Mouse (Mus musculus): ENCODE data around the gene Otp. TPM values are rescaled to one million over a fixed set of nuclear protein-coding genes. Genes with fewer than 3 reads are reported as not detected.

The Otp gene
- polyA plus RNA-seq, 1 experiment from 2014 or later = 2.8 TPM

DNA sequence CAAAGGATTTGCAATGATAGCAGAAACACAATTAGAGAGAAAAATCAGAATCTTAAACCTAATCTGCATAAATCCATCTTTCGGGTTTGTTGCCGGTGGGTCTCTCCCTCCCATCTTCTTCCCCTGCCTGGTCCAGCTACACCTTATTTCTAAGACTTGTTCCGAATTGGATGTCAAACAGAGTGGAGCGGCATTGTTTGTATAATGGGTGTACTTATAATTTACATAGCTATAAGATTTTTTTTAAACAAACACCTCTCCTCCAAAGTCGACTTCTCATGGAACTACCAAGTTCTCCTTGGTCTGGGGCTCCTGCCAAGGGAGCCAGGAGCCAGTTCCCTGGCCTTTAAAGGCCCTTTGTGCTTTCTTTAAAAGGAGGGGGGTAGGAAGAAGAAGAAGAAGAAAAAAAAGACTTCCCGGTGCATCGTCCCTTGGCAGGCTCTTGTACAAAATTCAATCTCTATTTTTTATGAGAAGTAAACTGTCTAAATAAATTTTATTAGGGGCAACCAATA is 3.5 kb upstream of the Otp start:
- Histone ChIP-seq H3K36me3 (ENCODE audit: control insufficient read depth, insufficient read depth, low read length) (no peaks in the 10 kb centered on the region), H3K9ac (ENCODE audit: low read length) (no peak overlapping the region), H3K4me1 (ENCODE audit: control insufficient read depth, insufficient read depth, low read length) (no peaks in the 10 kb centered on the region), H3K9me3 (replicated peaks; ENCODE audit: control insufficient read depth, low read length) (no peaks in the 10 kb centered on the region), H3K27me3 (replicated peaks; ENCODE audit: control insufficient read depth, insufficient read depth, low read length) (peaks cover 81% of the 10 kb centered on the region), H3K4me2 (ENCODE audit: low read length) (no peak overlapping the region), H3K4me3 (ENCODE audit: low read depth, low read length) (no peak overlapping the region), H3K27ac (ENCODE audit: low read depth, low read length) (no peak overlapping the region)
- DNase-seq (ENCODE audit: low spot score) = no peak
- ATAC-seq = no peak
- whole genome bisulfite sequencing = 1% methylated on average over 7 of the region's 7 CpGs

DNA sequence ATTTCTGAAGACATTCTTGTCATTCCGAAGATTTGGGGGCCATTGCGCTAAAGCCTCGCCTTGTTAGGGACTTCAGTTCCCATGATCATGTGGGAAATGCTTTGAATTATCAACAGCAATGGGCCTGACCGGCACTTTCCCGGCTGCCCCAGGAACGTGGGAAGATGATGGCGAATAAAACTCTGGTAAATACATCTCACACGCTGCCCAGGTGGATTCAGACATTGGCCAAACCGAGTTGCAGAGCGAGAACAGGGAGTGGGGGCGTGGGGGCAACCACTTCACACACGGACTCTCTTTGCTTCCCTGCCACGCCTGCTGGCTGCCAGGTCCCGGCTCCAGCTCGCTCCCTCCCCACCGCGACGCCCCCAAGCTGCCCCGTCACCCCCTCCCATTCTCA is 3.0 kb upstream of the Otp start:
- H3K4me1 ChIP-seq (ENCODE audit: control insufficient read depth, insufficient read depth, low read length) = no peaks in the 10 kb centered on the region
- H3K4me2 ChIP-seq (ENCODE audit: low read length) = no peak overlapping the region
- no peaks in the 10 kb centered on the region for H3K36me3 ChIP-seq (ENCODE audit: control insufficient read depth, insufficient read depth, low read length)
- H3K4me3 ChIP-seq (ENCODE audit: low read depth, low read length) = no peak overlapping the region
- H3K9me3 ChIP-seq (replicated peaks; ENCODE audit: control insufficient read depth, low read length) = no peaks in the 10 kb centered on the region
- peaks cover 81% of the 10 kb centered on the region for H3K27me3 ChIP-seq (replicated peaks; ENCODE audit: control insufficient read depth, insufficient read depth, low read length)
- H3K9ac ChIP-seq (ENCODE audit: low read length) = no peak overlapping the region
- no peak overlapping the region for H3K27ac ChIP-seq (ENCODE audit: low read depth, low read length)
- under 1% methylated on average over 19 of the region's 19 CpGs for WGBS
- ATAC-seq (no peak), DNase-seq (ENCODE audit: low spot score) (no peak)

DNA sequence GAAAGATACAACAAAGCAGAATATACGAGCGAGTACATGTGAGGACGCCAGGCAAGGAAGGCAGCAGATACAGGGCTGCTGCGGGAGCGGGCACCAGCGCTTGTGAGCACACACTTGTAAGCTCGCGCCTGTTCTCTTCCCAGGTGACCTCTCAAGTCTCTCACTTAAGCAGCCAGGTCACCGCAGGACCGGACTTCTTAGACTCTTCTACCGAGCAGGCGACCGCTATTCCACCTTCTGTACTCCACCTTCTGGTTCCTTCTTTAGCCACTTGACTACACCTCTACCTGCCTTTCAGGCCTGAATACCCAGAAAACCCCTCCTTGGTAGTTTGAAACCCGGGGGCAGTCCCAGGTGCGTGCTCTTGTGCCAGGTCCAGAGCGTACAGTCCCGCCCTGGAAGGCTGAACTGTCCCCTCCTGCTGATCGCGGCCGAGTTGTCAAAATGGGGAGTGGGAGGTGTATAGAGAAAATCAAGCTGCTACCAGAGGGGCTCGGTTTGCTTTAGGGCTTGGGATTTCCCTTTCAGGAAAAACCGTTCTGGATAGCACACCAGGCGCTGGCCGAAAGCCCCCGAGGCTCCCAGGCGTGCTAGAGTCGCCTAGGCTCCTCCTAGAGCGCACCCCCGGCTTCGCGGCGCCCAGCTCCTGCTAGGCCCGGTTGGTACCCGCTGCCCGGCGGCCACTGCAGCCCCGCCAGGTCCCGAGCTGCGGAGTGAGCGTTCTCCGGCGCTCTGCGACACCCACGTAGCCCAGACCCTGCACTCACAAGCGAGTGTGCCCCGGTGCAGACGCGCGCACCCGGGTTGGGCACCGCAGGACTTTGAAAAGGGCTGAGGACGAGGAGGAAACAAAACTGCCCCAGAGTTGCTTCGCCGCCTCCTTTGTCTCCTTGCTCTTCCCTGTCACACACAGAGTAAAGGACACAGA is 2.0 kb upstream of the Otp start:
- DNase-seq (ENCODE audit: low spot score) (peak; percentile 37), ATAC-seq (0 out of 2 replicates have a peak, but pooled peaks have one; percentile 13)
- Histone ChIP-seq H3K27me3 (replicated peaks; ENCODE audit: control insufficient read depth, insufficient read depth, low read length) (peaks cover 78% of the 10 kb centered on the region), H3K27ac (ENCODE audit: low read depth, low read length) (peak overlapping the region; percentile 44; the same call in 1 of the 2 replicates), H3K4me2 (ENCODE audit: low read length) (no peak overlapping the region), H3K36me3 (ENCODE audit: control insufficient read depth, insufficient read depth, low read length) (no peaks in the 10 kb centered on the region), H3K9me3 (replicated peaks; ENCODE audit: control insufficient read depth, low read length) (no peaks in the 10 kb centered on the region), H3K4me3 (ENCODE audit: low read depth, low read length) (no peak overlapping the region; the same call in 1 of the 2 replicates), H3K9ac (ENCODE audit: low read length) (no peak overlapping the region), H3K4me1 (ENCODE audit: control insufficient read depth, insufficient read depth, low read length) (no peaks in the 10 kb centered on the region)
- under 1% methylated on average over 52 of the region's 54 CpGs for WGBS

DNA sequence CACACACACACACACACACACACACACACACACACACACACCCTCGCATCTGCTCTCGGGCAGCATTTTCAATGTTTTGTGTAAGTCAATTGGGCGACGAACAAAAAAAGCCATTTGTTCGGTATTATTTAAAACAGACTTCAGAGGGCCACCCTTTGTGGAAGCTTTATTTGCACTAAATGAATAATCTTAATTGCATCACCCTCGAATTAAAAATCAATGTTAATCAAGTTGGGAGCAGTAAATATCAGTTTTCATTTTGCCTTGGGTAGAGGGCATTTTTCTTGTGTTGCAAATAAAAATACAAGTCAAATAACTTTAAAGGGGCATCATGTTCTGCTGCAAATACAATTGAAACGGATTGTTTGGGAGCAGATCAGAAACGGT is 1.4 kb upstream of the Otp start:
- no peak overlapping the region for H3K4me2 ChIP-seq (ENCODE audit: low read length)
- DNase-seq (ENCODE audit: low spot score) (no peak), ATAC-seq (no peak)
- no peak overlapping the region for H3K4me3 ChIP-seq (ENCODE audit: low read depth, low read length)
- no peaks in the 10 kb centered on the region for H3K9me3 ChIP-seq (replicated peaks; ENCODE audit: control insufficient read depth, low read length)
- WGBS = under 1% methylated on average over 8 of the region's 8 CpGs
- H3K27ac ChIP-seq (ENCODE audit: low read depth, low read length) = no peak overlapping the region
- peaks cover 74% of the 10 kb centered on the region for H3K27me3 ChIP-seq (replicated peaks; ENCODE audit: control insufficient read depth, insufficient read depth, low read length)
- no peaks in the 10 kb centered on the region for H3K36me3 ChIP-seq (ENCODE audit: control insufficient read depth, insufficient read depth, low read length)
- no peak overlapping the region for H3K9ac ChIP-seq (ENCODE audit: low read length)
- H3K4me1 ChIP-seq (ENCODE audit: control insufficient read depth, insufficient read depth, low read length) = no peaks in the 10 kb centered on the region

DNA sequence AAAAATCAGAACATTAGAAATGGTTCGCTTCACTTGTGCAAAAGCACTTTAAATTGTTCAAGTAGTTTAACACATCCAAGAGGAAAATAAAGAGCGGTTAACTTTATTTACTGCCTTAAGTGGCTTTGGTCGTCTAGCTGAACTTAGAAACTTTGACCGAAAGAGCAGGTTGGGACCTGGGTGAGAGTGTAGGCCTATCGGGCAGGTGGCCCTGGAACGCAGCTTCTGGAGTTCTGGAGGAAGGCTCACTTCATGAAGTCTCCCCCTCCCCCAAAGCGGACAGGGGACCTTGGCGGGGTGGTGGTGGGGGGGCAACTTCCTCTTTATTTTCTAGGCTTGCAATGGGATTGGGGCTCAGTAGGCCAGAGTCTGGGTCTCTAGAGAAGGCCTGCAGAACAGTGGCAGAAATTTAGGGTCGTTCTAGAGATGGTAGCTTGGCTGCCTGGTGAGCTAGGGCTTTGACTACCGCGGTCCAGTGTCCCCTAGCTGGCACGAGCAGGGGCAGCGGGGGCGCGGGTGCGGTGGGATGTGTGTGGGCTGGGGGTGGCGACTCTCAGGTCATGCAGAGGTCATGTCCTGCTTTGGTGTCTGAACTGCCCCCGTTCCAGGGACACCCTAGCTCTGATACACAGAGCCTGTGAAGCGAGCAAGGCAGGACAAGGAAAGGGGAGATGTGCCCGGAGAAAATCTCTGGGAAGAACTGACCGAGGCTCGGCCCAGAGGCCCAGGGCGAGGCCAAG is 576 bp upstream of the Otp start:
- H3K9me3 ChIP-seq (replicated peaks; ENCODE audit: control insufficient read depth, low read length) = no peaks in the 10 kb centered on the region
- H3K9ac ChIP-seq (ENCODE audit: low read length) = no peak overlapping the region
- H3K4me1 ChIP-seq (ENCODE audit: control insufficient read depth, insufficient read depth, low read length) = no peaks in the 10 kb centered on the region
- no peak for DNase-seq (ENCODE audit: low spot score)
- WGBS = 1% methylated on average over 22 of the region's 23 CpGs
- no peak overlapping the region for H3K27ac ChIP-seq (ENCODE audit: low read depth, low read length)
- 0 out of 2 replicates have a peak, but pooled peaks have one; percentile 4 for ATAC-seq
- 0 out of 2 replicates have a peak overlapping the region, but pooled peaks have one; percentile 13 for H3K4me2 ChIP-seq (ENCODE audit: low read length)
- H3K36me3 ChIP-seq (ENCODE audit: control insufficient read depth, insufficient read depth, low read length) = no peaks in the 10 kb centered on the region
- H3K27me3 ChIP-seq (replicated peaks; ENCODE audit: control insufficient read depth, insufficient read depth, low read length) = peaks cover 70% of the 10 kb centered on the region
- peak overlapping the region; percentile 8; the same call in 1 of the 2 replicates for H3K4me3 ChIP-seq (ENCODE audit: low read depth, low read length)

DNA sequence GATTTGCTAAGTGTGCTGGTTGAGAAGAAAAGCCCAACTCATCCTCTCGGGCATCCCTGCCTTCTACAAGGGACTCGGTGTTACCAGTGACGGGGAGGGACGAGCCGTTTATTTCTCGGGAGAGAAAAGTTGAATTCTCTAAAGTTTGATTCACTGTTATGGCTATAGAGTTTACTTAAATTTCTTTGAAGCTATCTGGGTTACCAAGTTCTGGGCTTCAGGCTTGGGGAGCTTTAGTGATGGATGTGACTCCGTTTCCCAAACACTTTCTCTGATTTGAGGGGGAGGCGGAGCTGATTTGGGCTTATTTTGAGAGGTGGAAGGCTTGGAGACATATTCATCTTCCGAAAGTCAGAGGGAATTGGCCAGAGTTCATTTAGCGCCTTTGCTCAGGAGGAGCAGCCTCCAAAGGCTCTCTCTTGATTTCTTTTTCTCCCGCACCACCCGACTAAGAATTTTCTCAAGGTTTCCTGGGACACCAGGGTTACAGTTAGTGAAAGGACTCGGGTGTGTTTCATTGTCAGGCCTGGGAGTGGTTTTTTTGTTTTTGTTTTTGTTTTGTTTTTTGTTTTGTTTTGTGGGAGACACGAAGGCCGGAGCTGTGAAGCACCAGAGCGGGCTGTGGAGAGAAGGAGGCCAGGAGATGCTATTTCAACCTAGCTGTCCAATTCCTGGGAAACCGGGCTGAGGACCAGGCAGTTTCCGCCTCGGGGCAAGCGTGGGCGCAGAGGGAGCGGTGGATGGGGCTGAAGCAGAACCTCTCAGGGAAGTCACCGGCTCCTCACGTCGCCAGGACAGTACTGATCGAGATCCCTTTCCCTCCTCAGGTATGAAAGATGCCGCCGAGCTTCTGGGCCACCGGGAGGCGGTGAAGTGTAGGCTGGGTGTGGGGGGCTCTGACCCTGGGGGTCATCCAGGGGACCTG is 1.1 kb downstream of the Otp start:
- H3K4me3 ChIP-seq (ENCODE audit: low read depth, low read length) = 0 out of 2 replicates have a peak overlapping the region, but pooled peaks have one; percentile 4
- DNase-seq (ENCODE audit: low spot score) = peak; percentile 32
- peaks cover 71% of the 10 kb centered on the region for H3K27me3 ChIP-seq (replicated peaks; ENCODE audit: control insufficient read depth, insufficient read depth, low read length)

DNA sequence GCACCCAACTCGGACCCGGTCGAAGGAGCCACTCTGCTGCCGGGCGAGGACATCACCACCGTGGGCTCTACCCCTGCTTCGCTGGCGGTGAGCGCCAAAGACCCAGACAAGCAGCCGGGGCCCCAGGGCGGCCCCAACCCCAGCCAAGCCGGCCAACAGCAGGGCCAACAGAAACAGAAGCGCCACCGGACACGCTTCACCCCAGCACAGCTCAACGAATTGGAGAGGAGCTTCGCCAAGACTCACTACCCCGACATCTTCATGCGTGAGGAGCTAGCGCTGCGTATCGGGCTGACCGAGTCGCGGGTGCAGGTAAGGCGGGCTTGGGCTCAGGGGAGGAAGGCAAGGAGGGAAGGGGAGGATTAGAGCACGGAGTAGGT is 1.8 kb downstream of the Otp start:
- WGBS = 1% methylated on average over 25 of the region's 27 CpGs
- H3K27ac ChIP-seq (ENCODE audit: low read depth, low read length) = no peak overlapping the region; the same call in 1 of the 2 replicates
- no peaks in the 10 kb centered on the region for H3K36me3 ChIP-seq (ENCODE audit: control insufficient read depth, insufficient read depth, low read length)
- DNase-seq (ENCODE audit: low spot score) = no peak
- H3K27me3 ChIP-seq (replicated peaks; ENCODE audit: control insufficient read depth, insufficient read depth, low read length) = peaks cover 72% of the 10 kb centered on the region
- peak overlapping the region; percentile 4; the same call in 1 of the 2 replicates for H3K4me3 ChIP-seq (ENCODE audit: low read depth, low read length)
- no peaks in the 10 kb centered on the region for H3K9me3 ChIP-seq (replicated peaks; ENCODE audit: control insufficient read depth, low read length)
- H3K4me1 ChIP-seq (ENCODE audit: control insufficient read depth, insufficient read depth, low read length) = no peaks in the 10 kb centered on the region
- ATAC-seq = no peak; the same call in 1 of the 2 replicates
- no peak overlapping the region for H3K4me2 ChIP-seq (ENCODE audit: low read length)
- H3K9ac ChIP-seq (ENCODE audit: low read length) = no peak overlapping the region

More for the DNA sequence above, 1.1 kb downstream of the Otp start:
- H3K4me2 ChIP-seq (ENCODE audit: low read length) = no peak overlapping the region
- no peaks in the 10 kb centered on the region for H3K4me1 ChIP-seq (ENCODE audit: control insufficient read depth, insufficient read depth, low read length)
- ATAC-seq = no peak
- no peaks in the 10 kb centered on the region for H3K9me3 ChIP-seq (replicated peaks; ENCODE audit: control insufficient read depth, low read length)
- H3K36me3 ChIP-seq (ENCODE audit: control insufficient read depth, insufficient read depth, low read length) = no peaks in the 10 kb centered on the region
- under 1% methylated on average over 30 of the region's 30 CpGs for WGBS
- no peak overlapping the region for H3K9ac ChIP-seq (ENCODE audit: low read length)
- H3K27ac ChIP-seq (ENCODE audit: low read depth, low read length) = no peak overlapping the region

Data from forebrain, embryonic 14.5 days (tissue).